Mouse (Mus musculus) embryonic facial prominence, embryonic 11.5 days (tissue): ENCODE data around the gene Gm45062. TPM values are rescaled to one million over a fixed set of nuclear protein-coding genes. Genes with fewer than 3 reads are reported as not detected.
A peak's percentile ranks its signal among the peaks of the same experiment; 100 is the strongest.

Experiments used
- ATAC-seq: fragments of 200-750 bp; cut with Nextera tagmentation; replicated peaks from 2 replicates; pipeline ENCODE4 v1.8.0; 2017; ENCODE audit warnings: low read depth; ENCODE audit not compliant: insufficient number of reproducible peaks, low FRiP score, low TSS enrichment
- DNase-seq: peaks from one replicate; pipeline ENCODE4 v3.0.0-alpha.2; 2015; ENCODE audit warnings: low spot score
- H3K27ac ChIP-seq: fragments of 300-500 bp; sonication (generic); replicated peaks from 2 replicates; pipeline ENCODE4 v1.5.1; 2014; ENCODE audit warnings: mild to moderate bottlenecking, low read depth, low read length, control low read depth
- H3K27me3 ChIP-seq: fragments of 300-500 bp; sonication (generic); 2 replicates; pipeline ENCODE4 v1.6.1; 2014; ENCODE audit warnings: mild to moderate bottlenecking, low read length, moderate library complexity, mixed read lengths; ENCODE audit not compliant: control insufficient read depth, insufficient read depth
- H3K36me3 ChIP-seq: fragments of 300-500 bp; sonication (generic); replicated peaks from 2 replicates; pipeline ENCODE4 v1.6.1; 2014; ENCODE audit warnings: low read depth, mild to moderate bottlenecking, low read length, moderate library complexity, mixed read lengths; ENCODE audit not compliant: control insufficient read depth, insufficient read depth
- H3K4me1 ChIP-seq: fragments of 300-500 bp; sonication (generic); 2 replicates; pipeline ENCODE4 v1.6.1; 2014; ENCODE audit warnings: low read length, mixed read lengths; ENCODE audit not compliant: control insufficient read depth, insufficient read depth
- H3K4me2 ChIP-seq: fragments of 300-500 bp; sonication (generic); 2 replicates; pipeline ENCODE4 v1.6.1; 2014; ENCODE audit warnings: low read depth, mild to moderate bottlenecking, control low read depth, low read length, moderate library complexity
- H3K4me3 ChIP-seq: fragments of 300-500 bp; sonication (generic); 2 replicates; pipeline ENCODE4 v1.5.1; 2014; ENCODE audit warnings: low read depth, low read length, control low read depth
- H3K9ac ChIP-seq: fragments of 300-500 bp; sonication (generic); replicated peaks from 2 replicates; pipeline ENCODE4 v1.6.1; 2014; ENCODE audit warnings: mild to moderate bottlenecking, control low read depth, low read length
- H3K9me3 ChIP-seq: fragments of 300-500 bp; sonication (generic); replicated peaks from 2 replicates; pipeline ENCODE4 v1.6.1; 2016; ENCODE audit warnings: mild to moderate bottlenecking, low read length, inconsistent platforms, mixed read lengths; ENCODE audit not compliant: control insufficient read depth
- WGBS: fragments of 180-500 bp; shearing (Covaris S2); extraction: QIAGEN DNeasy Blood & Tissue Kit; methylation state at CpG from one replicate; pipeline ENCODE4 v1.1.7; 2014; 5-methylcytosine and 5-hydroxymethylcytosine counted together
- polyA plus RNA-seq: library from polyadenylated mRNA; unstranded; fragments of >200 nt; fragmentation: Nextera tagmentation; extraction: Ambion mirVana; gene quantifications from 2 replicates; pipeline ENCODE4 v1.2.1, GENCODE M21; 2014

Gene Gm45062
- 14.3 and 17.1 TPM in 2 replicates for polyA plus RNA-seq

DNA sequence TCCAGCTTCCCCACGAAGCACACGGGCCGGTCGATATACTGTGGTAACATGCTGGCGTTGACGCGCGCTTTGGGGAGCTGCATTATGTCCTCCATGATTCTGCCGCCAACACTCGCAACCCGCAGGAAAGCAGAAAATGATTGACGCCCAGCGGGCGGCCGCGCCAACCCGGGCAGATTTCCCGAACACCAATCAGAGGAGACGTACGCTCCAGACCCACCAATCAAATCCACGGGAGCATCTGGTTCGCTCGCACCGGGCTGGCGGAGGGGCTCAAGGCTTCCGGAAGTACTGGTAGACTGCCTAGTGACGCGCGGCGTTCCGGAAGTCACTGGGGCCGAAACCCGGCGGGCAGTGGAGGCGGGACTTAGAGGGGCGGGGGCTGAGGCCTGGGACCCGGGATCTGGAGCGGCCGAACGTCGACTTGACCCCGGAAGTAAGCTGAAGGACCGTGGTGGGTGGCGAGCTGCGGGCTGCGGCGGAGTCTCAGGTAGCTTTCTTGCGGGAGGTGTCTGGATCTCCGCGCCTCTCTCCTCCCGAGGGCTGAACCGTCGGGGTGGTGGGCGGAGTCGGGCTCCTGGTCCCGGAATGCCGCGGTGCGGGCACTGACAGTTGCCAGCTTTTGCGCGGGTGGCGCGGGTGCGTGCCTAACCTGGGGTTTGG, at the start of gene Gm45062, which contains the start of the genes Rpa3 and Umad1:
TSS of gene Gm45062 (plus strand) at position 447 of the 663 bp plus-strand sequence.
TSS of gene Rpa3 (minus strand) at position 170 of the 663 bp plus-strand sequence.
TSS of gene Umad1 (plus strand) at position 285 of the 663 bp plus-strand sequence.
- peak within 1 kb of the TSS; percentile 61 for H3K4me2 ChIP-seq
- H3K9ac ChIP-seq = peak within 1 kb of the TSS; percentile 86
- H3K4me3 ChIP-seq = peak within 1 kb of the TSS; percentile 75
- peak; percentile 98 for DNase-seq
- H3K27me3 ChIP-seq = no peaks in the 10 kb centered on the region
- 0% methylated on average over 55 of the region's 64 CpGs for WGBS
- H3K27ac ChIP-seq = no peak within 1 kb of the TSS
- peak; percentile 100 for ATAC-seq
- no peaks in the 10 kb centered on the region for H3K9me3 ChIP-seq
- H3K36me3 ChIP-seq = no peaks in the 10 kb centered on the region; the same call in 1 of the 2 replicates
- H3K4me1 ChIP-seq = no peaks in the 10 kb centered on the region

GRCm38 (mm10) chr6:8209866-8210186, 49.4 kb upstream of the Gm45062 start:
- H3K27ac ChIP-seq = no peak overlapping the region
- WGBS = 12% methylated on average over 10 of the region's 10 CpGs
- H3K9ac ChIP-seq = peak overlapping the region; percentile 90
- H3K27me3 ChIP-seq = no peaks in the 10 kb centered on the region
- no peaks in the 10 kb centered on the region for H3K4me1 ChIP-seq
- no peaks in the 10 kb centered on the region for H3K36me3 ChIP-seq
- peak overlapping the region; percentile 81 for H3K4me3 ChIP-seq
- peak overlapping the region; percentile 51 for H3K4me2 ChIP-seq
- no peaks in the 10 kb centered on the region for H3K9me3 ChIP-seq
- ATAC-seq (no peak), DNase-seq (no peak)

GRCm38 (mm10) chr6:8210661-8211060, 48.6 kb upstream of the Gm45062 start:
- Histone ChIP-seq H3K9ac (no peak overlapping the region), H3K4me2 (no peak overlapping the region), H3K27ac (no peak overlapping the region), H3K27me3 (no peaks in the 10 kb centered on the region), H3K36me3 (no peaks in the 10 kb centered on the region), H3K9me3 (no peaks in the 10 kb centered on the region), H3K4me3 (no peak overlapping the region), H3K4me1 (no peaks in the 10 kb centered on the region)
- ATAC-seq (no peak), DNase-seq (no peak)
- 89% methylated on average over 3 of the region's 3 CpGs for WGBS

- Histone ChIP-seq H3K9me3 (no peaks in the 10 kb centered on the region), H3K27ac (no peak overlapping the region), H3K36me3 (no peaks in the 10 kb centered on the region; the same call in 1 of the 2 replicates), H3K4me2 (no peak overlapping the region), H3K4me3 (no peak overlapping the region), H3K4me1 (no peaks in the 10 kb centered on the region), H3K27me3 (no peaks in the 10 kb centered on the region), H3K9ac (no peak overlapping the region)
- no peak for DNase-seq
- WGBS = 86% methylated on average over 3 of the region's 3 CpGs
- ATAC-seq = no peak
Measured at GRCm38 (mm10) chr6:8227035-8227434, 32.2 kb upstream of the Gm45062 start.

GRCm38 (mm10) chr6:8228596-8228995, 30.7 kb upstream of the Gm45062 start:
- Histone ChIP-seq H3K27ac (no peak overlapping the region), H3K4me2 (no peak overlapping the region), H3K9ac (no peak overlapping the region), H3K36me3 (no peaks in the 10 kb centered on the region; the same call in none of the 2 replicates), H3K27me3 (no peaks in the 10 kb centered on the region), H3K9me3 (no peaks in the 10 kb centered on the region), H3K4me1 (no peaks in the 10 kb centered on the region), H3K4me3 (no peak overlapping the region)
- WGBS = 90% methylated on average over 3 of the region's 3 CpGs
- DNase-seq = no peak
- no peak for ATAC-seq

GRCm38 (mm10) chr6:8258316-8258715, 934 bp upstream of the Gm45062 start:
- no peaks in the 10 kb centered on the region; the same call in 1 of the 2 replicates for H3K36me3 ChIP-seq
- H3K4me1 ChIP-seq = no peaks in the 10 kb centered on the region
- H3K4me3 ChIP-seq = peak overlapping the region; percentile 75
- no peak for ATAC-seq
- no peak for DNase-seq
- no peaks in the 10 kb centered on the region for H3K9me3 ChIP-seq
- no peak overlapping the region for H3K27ac ChIP-seq
- H3K9ac ChIP-seq = peak overlapping the region; percentile 86
- no peaks in the 10 kb centered on the region for H3K27me3 ChIP-seq
- WGBS = 15% methylated on average over 6 of the region's 6 CpGs
- H3K4me2 ChIP-seq = peak overlapping the region; percentile 52

- peak overlapping the region; percentile 61 for H3K4me2 ChIP-seq
- no peaks in the 10 kb centered on the region for H3K4me1 ChIP-seq
- WGBS = under 1% methylated on average over 8 of the region's 8 CpGs
- no peaks in the 10 kb centered on the region for H3K27me3 ChIP-seq
- no peaks in the 10 kb centered on the region for H3K9me3 ChIP-seq
- H3K27ac ChIP-seq = no peak overlapping the region
- no peaks in the 10 kb centered on the region for H3K36me3 ChIP-seq
- ATAC-seq (no peak), DNase-seq (no peak)
- peak overlapping the region; percentile 75 for H3K4me3 ChIP-seq
- H3K9ac ChIP-seq = peak overlapping the region; percentile 68
Measured at GRCm38 (mm10) chr6:8259667-8260044, 406 bp downstream of the Gm45062 start.

DNA sequence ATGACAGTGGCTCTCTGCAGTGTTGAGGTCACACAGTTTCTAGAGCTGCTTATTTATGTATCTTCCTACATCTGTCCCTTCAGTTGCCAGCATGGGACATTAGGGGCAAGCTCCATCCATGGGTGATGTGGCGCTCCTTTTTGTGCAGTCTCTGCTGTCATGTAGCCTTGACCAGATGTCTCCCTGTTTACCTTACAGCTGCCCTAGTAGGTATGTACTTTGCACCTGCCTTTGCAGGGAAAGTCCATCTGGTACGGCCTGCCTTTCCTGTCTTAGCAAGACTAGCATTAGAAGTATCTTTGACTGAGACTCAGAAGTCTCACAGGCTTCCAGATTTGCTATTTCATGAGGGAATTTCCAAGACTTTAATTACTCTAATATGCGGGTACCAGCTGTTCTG, 11.8 kb downstream of the Gm45062 start:
- Histone ChIP-seq H3K27ac (no peak overlapping the region), H3K36me3 (no peaks in the 10 kb centered on the region), H3K9me3 (no peaks in the 10 kb centered on the region), H3K27me3 (no peaks in the 10 kb centered on the region), H3K9ac (no peak overlapping the region), H3K4me1 (no peaks in the 10 kb centered on the region), H3K4me2 (no peak overlapping the region), H3K4me3 (no peak overlapping the region)
- no peak for ATAC-seq
- DNase-seq = no peak
- WGBS = 88% methylated on average over 3 of the region's 3 CpGs
